Mouse (Mus musculus) embryo, embryonic 10 days (tissue): ENCODE data around the gene Neu2.
A peak's percentile ranks its signal among the peaks of the same experiment; 100 is the strongest.

Experiments used
- DNase-seq: peaks from one replicate; pipeline ENCODE4 v3.0.0-alpha.2; 2015; ENCODE audit warnings: low spot score

Neu2 gene

GRCm38 (mm10) chr1:87614576-87615295 lies 105.0 kb downstream of the Neu2 start:
- no peak for DNase-seq

- DNase-seq = no peak
Observed at GRCm38 (mm10) chr1:87620211-87620668, 110.6 kb downstream of the Neu2 start, which contains the start of gene Inpp5d. Gene Inpp5d (plus strand): TSS chr1:87620312.

GRCm38 (mm10) chr1:87620693-87621092 lies 111.0 kb downstream of the Neu2 start:
- DNase-seq = no peak

- no peak for DNase-seq
Observed at GRCm38 (mm10) chr1:87621146-87621857, 111.6 kb downstream of the Neu2 start.

GRCm38 (mm10) chr1:87621858-87622279 lies 112.2 kb downstream of the Neu2 start:
- no peak for DNase-seq

GRCm38 (mm10) chr1:87623977-87624666 lies 114.4 kb downstream of the Neu2 start:
- no peak for DNase-seq

- no peak for DNase-seq
Observed at GRCm38 (mm10) chr1:87624826-87625225, 115.1 kb downstream of the Neu2 start.

- no peak for DNase-seq
Observed at GRCm38 (mm10) chr1:87625254-87626025, 115.8 kb downstream of the Neu2 start.

- no peak for DNase-seq
Observed at GRCm38 (mm10) chr1:87626344-87626743, 116.7 kb downstream of the Neu2 start.

- no peak for DNase-seq
Observed at GRCm38 (mm10) chr1:87628085-87628484, 118.4 kb downstream of the Neu2 start.

GRCm38 (mm10) chr1:87631584-87631983 lies 121.9 kb downstream of the Neu2 start:
- DNase-seq = no peak

- DNase-seq = no peak
Observed at GRCm38 (mm10) chr1:87632163-87632562, 122.5 kb downstream of the Neu2 start.

- DNase-seq = no peak
Observed at GRCm38 (mm10) chr1:87636716-87637117, 127.0 kb downstream of the Neu2 start.

- DNase-seq = peak; percentile 56
Observed at GRCm38 (mm10) chr1:87637121-87637877, 127.6 kb downstream of the Neu2 start.

- DNase-seq = no peak
Observed at GRCm38 (mm10) chr1:87637878-87638600, 128.3 kb downstream of the Neu2 start.

GRCm38 (mm10) chr1:87639724-87640123 lies 130.0 kb downstream of the Neu2 start:
- DNase-seq = no peak

- DNase-seq = peak; percentile 31
Observed at GRCm38 (mm10) chr1:87640165-87640661, 130.5 kb downstream of the Neu2 start.

- no peak for DNase-seq
Observed at GRCm38 (mm10) chr1:87643016-87643415, 133.3 kb downstream of the Neu2 start.

- DNase-seq = no peak
Observed at GRCm38 (mm10) chr1:87645041-87645440, 135.4 kb downstream of the Neu2 start.

- no peak for DNase-seq
Observed at GRCm38 (mm10) chr1:87645748-87646147, 136.1 kb downstream of the Neu2 start.
